Mouse (Mus musculus): Measurements from ENCODE around the gene Ptafr. TPM values are rescaled to one million over a fixed set of nuclear protein-coding genes. Genes with fewer than 3 reads are reported as not detected.

The Ptafr gene
- polyA plus RNA-seq, 1 experiment = 2.9 TPM

GRCm38 (mm10) chr4:132526678-132527077, 37.2 kb upstream of the Ptafr start:
- Histone ChIP-seq H3K4me1 (ENCODE audit: control insufficient read depth, insufficient read depth, insufficient read length, low read length) (peaks cover 8% of the 10 kb centered on the region; the same call in 1 of the 2 replicates), H3K27me3 (ENCODE audit: control insufficient read depth, insufficient read depth, low read length) (no peaks in the 10 kb centered on the region), H3K36me3 (ENCODE audit: control insufficient read depth, insufficient read depth, low read length) (peaks cover 15% of the 10 kb centered on the region), H3K4me3 (ENCODE audit: low read depth, low read length) (no peak overlapping the region), H3K27ac (ENCODE audit: insufficient read depth, low read depth, low read length) (no peak overlapping the region)
- 29% methylated on average over 2 of the region's 2 CpGs for WGBS
- no peak for TF ChIP-seq POLR2A (IDR thresholded peaks at IDR 0.05; ENCODE audit: low read depth, low read length)
- TF ChIP-seq CTCF (IDR thresholded peaks at IDR 0.05; ENCODE audit: extremely low read depth, insufficient read length, insufficient replicate concordance, low read depth, low read length) = peak; percentile 44; the same call in 1 of the 2 replicates

- Histone ChIP-seq H3K36me3 (ENCODE audit: control insufficient read depth, insufficient read depth, low read length) (peaks cover 15% of the 10 kb centered on the region), H3K4me1 (ENCODE audit: control insufficient read depth, insufficient read depth, insufficient read length, low read length) (peaks cover 8% of the 10 kb centered on the region; the same call in 1 of the 2 replicates), H3K27ac (ENCODE audit: insufficient read depth, low read depth, low read length) (no peak overlapping the region), H3K4me3 (ENCODE audit: low read depth, low read length) (no peak overlapping the region), H3K27me3 (ENCODE audit: control insufficient read depth, insufficient read depth, low read length) (no peaks in the 10 kb centered on the region)
- 82% methylated on average over 8 of the region's 8 CpGs for WGBS
- TF ChIP-seq POLR2A (IDR thresholded peaks at IDR 0.05; ENCODE audit: low read depth, low read length) (no peak), CTCF (IDR thresholded peaks at IDR 0.05; ENCODE audit: extremely low read depth, insufficient read length, insufficient replicate concordance, low read depth, low read length) (no peak)
These were observed 35.8 kb upstream of the Ptafr start for GRCm38 (mm10) chr4:132527917-132528522.

- H3K27ac ChIP-seq (ENCODE audit: insufficient read depth, low read depth, low read length) = peak overlapping the region; percentile 4
- TF ChIP-seq CTCF (IDR thresholded peaks at IDR 0.05; ENCODE audit: extremely low read depth, insufficient read length, insufficient replicate concordance, low read depth, low read length) = no peak
- TF ChIP-seq POLR2A (IDR thresholded peaks at IDR 0.05; ENCODE audit: low read depth, low read length) = no peak
- 32% methylated on average over 4 of the region's 4 CpGs for WGBS
These were observed 34.5 kb upstream of the Ptafr start for GRCm38 (mm10) chr4:132529344-132529743.

GRCm38 (mm10) chr4:132530033-132530804, 33.6 kb upstream of the Ptafr start:
- Histone ChIP-seq H3K36me3 (ENCODE audit: control insufficient read depth, insufficient read depth, low read length) (peaks cover 15% of the 10 kb centered on the region), H3K4me3 (ENCODE audit: low read depth, low read length) (no peak overlapping the region), H3K27ac (ENCODE audit: insufficient read depth, low read depth, low read length) (no peak overlapping the region), H3K27me3 (ENCODE audit: control insufficient read depth, insufficient read depth, low read length) (no peaks in the 10 kb centered on the region), H3K4me1 (ENCODE audit: control insufficient read depth, insufficient read depth, insufficient read length, low read length) (peaks cover 5% of the 10 kb centered on the region; the same call in 1 of the 2 replicates)
- WGBS = 88% methylated on average over 20 of the region's 20 CpGs
- TF ChIP-seq CTCF (IDR thresholded peaks at IDR 0.05; ENCODE audit: extremely low read depth, insufficient read length, insufficient replicate concordance, low read depth, low read length) (no peak), POLR2A (IDR thresholded peaks at IDR 0.05; ENCODE audit: low read depth, low read length) (no peak)

More at GRCm38 (mm10) chr4:132529344-132529743, 34.5 kb upstream of the Ptafr start:
- peaks cover 8% of the 10 kb centered on the region; the same call in 1 of the 2 replicates for H3K4me1 ChIP-seq (ENCODE audit: control insufficient read depth, insufficient read depth, insufficient read length, low read length)
- no peak overlapping the region for H3K4me3 ChIP-seq (ENCODE audit: low read depth, low read length)
- no peaks in the 10 kb centered on the region for H3K27me3 ChIP-seq (ENCODE audit: control insufficient read depth, insufficient read depth, low read length)
- H3K36me3 ChIP-seq (ENCODE audit: control insufficient read depth, insufficient read depth, low read length) = peaks cover 15% of the 10 kb centered on the region

GRCm38 (mm10) chr4:132532496-132532895, 31.4 kb upstream of the Ptafr start:
- Histone ChIP-seq H3K27ac (ENCODE audit: insufficient read depth, low read depth, low read length) (peak overlapping the region; percentile 97), H3K4me3 (ENCODE audit: low read depth, low read length) (peak overlapping the region; percentile 73), H3K27me3 (ENCODE audit: control insufficient read depth, insufficient read depth, low read length) (no peaks in the 10 kb centered on the region), H3K4me1 (ENCODE audit: control insufficient read depth, insufficient read depth, insufficient read length, low read length) (peaks cover 6% of the 10 kb centered on the region; the same call in 1 of the 2 replicates), H3K36me3 (ENCODE audit: control insufficient read depth, insufficient read depth, low read length) (peaks cover 15% of the 10 kb centered on the region)
- TF ChIP-seq CTCF (IDR thresholded peaks at IDR 0.05; ENCODE audit: extremely low read depth, insufficient read length, insufficient replicate concordance, low read depth, low read length) (no peak), POLR2A (IDR thresholded peaks at IDR 0.05; ENCODE audit: low read depth, low read length) (no peak; the same call in 1 of the 2 replicates)
- WGBS = 2% methylated on average over 5 of the region's 5 CpGs

- WGBS = under 1% methylated on average over 63 of the region's 63 CpGs
These were observed 30.6 kb upstream of the Ptafr start, which contains the start of gene Atpif1 for GRCm38 (mm10) chr4:132532981-132533916. TSS of gene Atpif1 (minus strand) at chr4:132533659.

More at GRCm38 (mm10) chr4:132532981-132533916, 30.6 kb upstream of the Ptafr start, which contains the start of gene Atpif1:
- Histone ChIP-seq H3K4me1 (ENCODE audit: control insufficient read depth, insufficient read depth, insufficient read length, low read length) (peaks cover 6% of the 10 kb centered on the region; the same call in 1 of the 2 replicates), H3K36me3 (ENCODE audit: control insufficient read depth, insufficient read depth, low read length) (peaks cover 18% of the 10 kb centered on the region), H3K27ac (ENCODE audit: insufficient read depth, low read depth, low read length) (peak within 1 kb of the TSS; percentile 97), H3K4me3 (ENCODE audit: low read depth, low read length) (peak within 1 kb of the TSS; percentile 73), H3K27me3 (ENCODE audit: control insufficient read depth, insufficient read depth, low read length) (no peaks in the 10 kb centered on the region)
- TF ChIP-seq POLR2A (IDR thresholded peaks at IDR 0.05; ENCODE audit: low read depth, low read length) (peak; percentile 88), CTCF (IDR thresholded peaks at IDR 0.05; ENCODE audit: extremely low read depth, insufficient read length, insufficient replicate concordance, low read depth, low read length) (no peak)
